Mouse (Mus musculus): ENCODE results near the gene Adcy6.
"Not testable (repeated sequence)": the region's sequence is repeated elsewhere in the genome, so short reads cannot be mapped to it uniquely, and the experiment has no call there.

The Adcy6 gene

GRCm38 (mm10) chr15:98602191-98602881 lies 7.5 kb downstream of the Adcy6 start:
- peak; percentile 93 for DNase-seq (ENCODE audit: low read depth)

DNA sequence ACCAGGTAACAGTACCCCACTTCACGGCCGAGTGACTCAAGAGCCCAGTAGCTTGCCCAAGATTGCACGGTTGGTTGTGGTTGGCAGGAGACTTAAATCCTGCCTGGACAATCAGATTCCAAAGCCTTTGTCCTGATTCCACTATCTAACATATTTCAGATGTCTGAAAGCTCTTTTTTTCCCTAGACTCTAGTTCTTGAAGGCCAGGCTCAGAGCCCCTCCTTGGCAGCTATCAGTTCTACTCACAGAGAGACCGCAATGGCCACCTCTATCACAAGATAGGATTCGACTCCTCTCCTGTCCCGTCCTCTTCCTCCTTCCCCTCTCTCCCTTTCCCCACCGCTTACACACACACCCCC lies 8.1 kb downstream of the Adcy6 start:
- DNase-seq (ENCODE audit: low read depth) = peak; percentile 38

- no peak for DNase-seq (ENCODE audit: low read depth)
Observed at GRCm38 (mm10) chr15:98600036-98600709, 9.7 kb downstream of the Adcy6 start.

DNA sequence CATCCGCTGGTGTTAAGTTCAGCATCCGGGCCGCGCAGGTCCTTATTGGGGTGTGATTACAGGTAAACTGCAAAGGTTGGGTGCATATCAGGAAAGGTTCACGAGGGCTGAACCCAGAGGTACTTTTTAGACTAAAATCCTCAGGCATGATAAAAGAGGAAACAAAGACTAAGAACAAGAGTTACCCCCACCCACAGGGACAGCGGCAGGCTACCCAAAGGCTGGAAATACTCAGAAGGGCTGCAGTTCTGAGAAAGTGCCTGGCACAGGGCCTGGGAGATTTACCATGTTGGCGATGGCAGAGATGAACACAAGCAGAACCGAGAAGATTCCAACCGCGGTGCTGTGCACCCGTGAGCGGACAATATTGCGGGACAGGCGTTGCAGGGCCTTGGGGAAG lies 13.3 kb downstream of the Adcy6 start:
- no peak for DNase-seq (ENCODE audit: low read depth)

- peak; percentile 65 for DNase-seq (ENCODE audit: low read depth)
Observed at GRCm38 (mm10) chr15:98595049-98595448, 14.8 kb downstream of the Adcy6 start.

DNA sequence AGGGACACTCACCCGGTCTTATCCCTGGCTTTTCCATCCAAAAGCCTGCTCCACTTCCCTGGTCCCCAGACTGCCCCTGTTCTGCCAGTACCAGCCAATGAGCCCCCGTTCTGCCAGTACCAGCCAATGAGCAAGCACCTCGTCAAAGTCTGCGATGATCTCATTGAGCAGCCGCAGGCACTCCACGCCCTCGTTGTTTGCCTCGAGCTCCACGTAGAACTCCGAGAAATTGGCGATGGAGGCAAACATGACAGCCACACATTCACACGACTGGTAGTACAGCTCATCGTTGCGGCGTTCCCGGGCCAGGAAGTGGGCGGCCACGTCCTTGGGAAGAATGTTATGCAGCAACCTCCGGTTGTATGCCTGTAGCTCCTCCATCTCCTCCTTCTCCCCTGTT lies 15.7 kb downstream of the Adcy6 start:
- no peak for DNase-seq (ENCODE audit: low read depth)

GRCm38 (mm10) chr15:98591396-98591795 lies 18.5 kb downstream of the Adcy6 start:
- DNase-seq (ENCODE audit: low read depth) = no peak

DNA sequence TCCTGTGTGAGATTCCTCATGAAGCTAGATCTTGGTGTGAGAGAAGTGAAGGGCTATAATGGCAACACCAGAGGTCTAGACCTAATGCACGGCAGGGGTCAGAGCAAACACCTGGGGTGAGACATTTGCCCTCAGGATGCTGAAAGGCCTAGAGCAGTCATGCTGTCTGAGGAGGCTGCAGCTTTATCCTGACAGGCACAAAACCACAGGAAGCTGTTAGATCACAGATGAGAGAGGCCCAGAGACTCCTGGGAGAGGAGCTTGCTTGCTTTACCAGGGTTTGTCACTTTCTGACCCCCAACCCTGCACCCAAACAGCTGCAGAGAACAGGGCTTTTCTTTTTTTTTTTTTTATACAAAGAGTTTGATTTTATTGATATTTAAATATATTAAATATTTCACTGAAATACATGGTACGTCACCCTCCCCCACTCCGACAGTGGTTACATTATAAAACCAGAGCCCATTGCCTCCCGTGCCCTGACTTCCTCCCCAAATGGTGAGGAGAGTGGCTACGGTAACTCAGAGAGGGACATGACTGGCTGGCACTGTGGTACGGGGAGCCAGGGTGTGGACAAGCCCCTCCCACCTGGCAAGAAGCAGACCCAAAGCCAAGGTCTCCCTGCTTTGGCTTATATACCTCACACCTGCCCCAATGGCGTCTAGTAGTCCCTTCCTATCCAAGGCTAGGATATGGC lies 20.1 kb downstream of the Adcy6 start:
- DNase-seq (ENCODE audit: low read depth) = no peak

GRCm38 (mm10) chr15:98587751-98588150 lies 22.1 kb downstream of the Adcy6 start:
- DNase-seq (ENCODE audit: low read depth) = no peak

DNA sequence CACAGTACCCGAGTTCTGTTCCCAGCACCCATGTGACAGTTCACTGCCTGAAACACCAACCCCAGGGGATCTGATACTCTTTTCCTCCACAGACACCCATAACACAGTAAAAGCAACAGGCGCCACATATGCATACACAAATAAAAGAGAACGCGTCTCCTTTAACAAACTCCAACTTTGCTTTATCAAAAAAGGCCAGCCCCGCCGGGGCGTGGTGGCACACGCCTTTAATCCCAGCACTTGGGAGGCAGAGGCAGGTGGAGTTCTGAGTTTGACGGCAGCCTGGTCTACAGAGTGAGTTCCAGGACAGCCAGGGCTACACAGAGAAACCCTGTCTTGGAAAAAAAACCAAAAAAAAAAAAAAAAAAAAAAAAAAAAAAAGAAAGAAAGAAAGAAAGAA lies 23.7 kb downstream of the Adcy6 start:
- DNase-seq (ENCODE audit: low read depth) = not testable (repeated sequence)

- DNase-seq (ENCODE audit: low read depth) = no peak
Observed at GRCm38 (mm10) chr15:98585421-98585820, 24.5 kb downstream of the Adcy6 start.

GRCm38 (mm10) chr15:98582996-98583395 lies 26.9 kb downstream of the Adcy6 start:
- peak; percentile 80 for DNase-seq (ENCODE audit: low read depth)

DNA sequence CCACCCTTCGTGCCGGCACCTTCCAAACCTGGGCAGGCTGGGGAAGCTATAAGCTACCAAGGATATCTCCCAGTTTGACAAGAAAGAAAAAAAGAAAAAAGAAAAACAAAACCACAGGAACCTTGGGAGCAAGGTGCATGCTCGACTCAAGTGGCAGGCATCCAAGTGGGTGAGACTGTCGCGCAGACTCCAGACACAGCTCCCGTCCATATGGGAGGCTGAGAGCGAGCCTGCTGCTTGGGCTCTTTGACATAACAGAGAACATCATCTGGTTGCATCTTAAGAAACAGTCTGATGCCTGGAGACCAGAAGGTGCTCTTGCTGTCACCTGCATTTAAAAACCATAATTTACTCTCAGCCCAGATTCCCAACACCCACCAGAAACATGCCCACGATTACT lies 27.5 kb downstream of the Adcy6 start:
- DNase-seq (ENCODE audit: low read depth) = peak; percentile 45

GRCm38 (mm10) chr15:98579795-98580464 lies 29.9 kb downstream of the Adcy6 start:
- DNase-seq (ENCODE audit: low read depth) = peak; percentile 92

DNA sequence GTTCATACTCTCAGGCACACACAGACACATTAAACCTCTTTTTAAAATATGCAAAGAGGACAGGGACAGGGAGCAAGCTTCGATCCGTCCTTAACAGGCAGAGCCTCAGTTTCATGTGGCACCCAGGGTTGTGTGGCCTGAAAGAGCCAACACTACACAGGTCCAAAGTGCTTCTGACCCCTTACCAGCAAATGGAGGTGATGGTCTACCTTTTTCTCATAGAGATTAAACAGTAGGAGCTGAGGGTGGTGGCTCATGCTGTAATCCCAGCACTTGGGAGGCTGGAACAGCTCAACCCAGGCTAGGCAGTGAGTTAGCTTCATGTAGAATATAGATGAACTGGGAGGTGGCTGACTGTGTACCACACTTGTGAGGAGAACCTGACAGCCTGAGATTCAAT lies 30.6 kb downstream of the Adcy6 start:
- no peak for DNase-seq (ENCODE audit: low read depth)

DNA sequence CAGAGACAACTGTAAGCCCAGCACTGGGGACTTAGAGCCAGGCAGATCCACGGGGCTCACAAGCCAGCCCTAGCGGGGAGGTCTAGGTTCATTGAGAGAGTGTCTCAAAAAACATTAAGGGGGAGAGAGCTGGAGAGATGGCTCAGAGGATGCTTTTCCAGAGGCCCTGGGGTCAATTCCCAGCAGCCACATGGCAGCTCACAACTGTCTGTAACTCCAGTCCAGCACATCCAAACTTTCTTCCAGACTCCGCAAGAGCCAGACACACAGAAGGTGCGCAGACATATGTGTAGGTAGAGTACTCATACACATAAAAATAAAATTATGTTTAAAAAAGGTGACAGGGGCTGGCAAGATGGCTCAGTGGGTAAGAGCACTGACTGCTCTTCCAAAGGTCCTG lies 36.6 kb downstream of the Adcy6 start:
- DNase-seq (ENCODE audit: low read depth) = no peak

GRCm38 (mm10) chr15:98570873-98571538 lies 38.9 kb downstream of the Adcy6 start, which contains the start of the genes Ccnt1 and 4930415O20Rik:
Gene Ccnt1, minus strand, starts transcription at chr15:98570923.
Gene 4930415O20Rik, plus strand, starts transcription at chr15:98571004.
- peak; percentile 20 for DNase-seq (ENCODE audit: low read depth)

- DNase-seq (ENCODE audit: low read depth) = no peak
Observed at GRCm38 (mm10) chr15:98569795-98570365, 40.0 kb downstream of the Adcy6 start.

DNA sequence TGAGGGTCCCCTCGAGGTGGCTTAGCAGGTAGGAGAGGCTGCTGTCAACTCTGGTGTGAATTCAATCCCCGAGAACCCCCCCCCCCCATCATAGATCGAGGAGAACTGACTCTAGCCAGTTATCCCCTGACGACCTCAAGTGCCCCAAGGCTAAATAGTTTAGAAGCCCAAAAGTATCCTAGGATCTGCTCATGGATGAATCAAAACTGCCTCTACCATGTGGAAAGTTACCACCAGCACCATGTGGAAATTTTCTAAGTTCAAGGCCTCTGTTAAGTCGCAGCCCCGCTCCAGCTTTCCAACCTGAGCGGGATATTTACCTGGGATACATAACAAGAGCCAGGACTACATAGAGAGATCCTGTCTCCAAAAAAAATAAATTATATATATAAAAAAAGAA lies 40.7 kb downstream of the Adcy6 start:
- DNase-seq (ENCODE audit: low read depth) = peak; percentile 13

- DNase-seq (ENCODE audit: low read depth) = peak; percentile 49
Observed at GRCm38 (mm10) chr15:98568256-98569033, 41.4 kb downstream of the Adcy6 start.

All from NIH3T3 (cell line).